Mouse (Mus musculus) gastrocnemius, postnatal 14 days (tissue): Measurements from ENCODE around the gene Kctd7. TPM values are rescaled to one million over a fixed set of nuclear protein-coding genes. Genes with fewer than 3 reads are reported as not detected.
A peak's percentile ranks its signal among the peaks of the same experiment; 100 is the strongest.

Experiments
- DNase-seq: peaks from one replicate; pipeline ENCODE4 v3.0.0; 2021; ENCODE audit warnings: mixed read lengths
- intact Hi-C: fragments of 180-260 bp; cut with DNase I; formaldehyde crosslinking; loops from one replicate; pipeline ENCODE4 v1.15.1; 2025; ENCODE audit warnings: low total_unique reads
- total RNA-seq, 2 experiments: library from RNA; stranded (reverse); gene quantifications; 2 replicates each; pipeline ENCODE4 v1.2.3; 2021

Kctd7 gene
- total RNA-seq, 2 experiments from 2014 or later, result 1.7 to 3.1 TPM

- intact Hi-C loops, result loop anchor here (5.0 kb wide), 1 partner anchor 92 kb away; no protein-coding TSS in a partner anchor
- peak; percentile 68 for DNase-seq
These were observed 5.3 kb upstream of the Kctd7 start for GRCm38 (mm10) chr5:130139393-130139792.

GRCm38 (mm10) chr5:130141138-130141537, 3.5 kb upstream of the Kctd7 start:
- DNase-seq, result no peak
- intact Hi-C loops, result no loop called here

DNA sequence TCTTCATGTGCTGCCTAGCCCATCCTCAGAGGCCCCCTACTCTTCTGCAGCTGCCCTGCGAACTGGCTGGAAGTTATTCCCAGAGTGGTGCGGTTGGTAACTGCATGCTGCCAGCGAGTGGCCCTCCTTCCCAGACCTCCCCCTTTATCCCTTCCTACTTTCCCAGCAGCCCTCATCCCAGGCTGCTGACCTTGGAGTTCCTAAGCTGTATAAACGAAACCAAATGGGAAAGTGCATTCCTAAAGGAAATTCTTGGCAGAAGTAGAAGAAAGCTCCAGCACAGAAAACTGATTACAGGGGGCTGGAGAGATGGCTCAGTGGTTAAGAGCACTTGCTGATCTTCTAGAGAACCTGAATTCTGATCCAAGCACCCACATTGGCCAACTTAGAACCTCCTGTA, 2.6 kb upstream of the Kctd7 start:
- DNase-seq, result no peak
- intact Hi-C loops, result no loop called here

DNA sequence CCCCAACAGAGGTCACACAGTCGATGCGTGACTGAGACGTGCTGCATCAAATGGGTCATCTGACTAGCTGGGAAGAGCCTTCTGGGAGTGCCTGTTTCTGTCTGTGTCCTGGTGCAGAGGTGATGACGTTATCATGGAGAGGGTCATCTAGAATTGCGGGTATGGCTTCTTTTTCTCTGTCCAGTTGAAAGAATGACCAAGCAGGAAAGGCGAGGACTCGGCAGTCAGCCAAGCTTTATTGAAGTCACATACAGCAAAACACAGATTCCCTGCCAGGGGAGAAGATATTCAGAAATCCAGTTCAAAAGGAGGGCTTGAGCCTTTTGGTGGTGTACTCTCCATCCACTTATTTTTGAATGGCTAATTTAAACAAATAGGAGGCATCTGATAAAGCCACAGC, 1.6 kb upstream of the Kctd7 start:
- intact Hi-C loops, result no loop called here

GRCm38 (mm10) chr5:130143977-130144333, 706 bp upstream of the Kctd7 start:
- DNase-seq, result peak; percentile 77
- intact Hi-C loops, result no loop called here

More for the DNA sequence above, 1.6 kb upstream of the Kctd7 start:
- no peak for DNase-seq

GRCm38 (mm10) chr5:130145961-130146360, 1.3 kb downstream of the Kctd7 start:
- no peak for DNase-seq
- intact Hi-C loops, result no loop called here

DNA sequence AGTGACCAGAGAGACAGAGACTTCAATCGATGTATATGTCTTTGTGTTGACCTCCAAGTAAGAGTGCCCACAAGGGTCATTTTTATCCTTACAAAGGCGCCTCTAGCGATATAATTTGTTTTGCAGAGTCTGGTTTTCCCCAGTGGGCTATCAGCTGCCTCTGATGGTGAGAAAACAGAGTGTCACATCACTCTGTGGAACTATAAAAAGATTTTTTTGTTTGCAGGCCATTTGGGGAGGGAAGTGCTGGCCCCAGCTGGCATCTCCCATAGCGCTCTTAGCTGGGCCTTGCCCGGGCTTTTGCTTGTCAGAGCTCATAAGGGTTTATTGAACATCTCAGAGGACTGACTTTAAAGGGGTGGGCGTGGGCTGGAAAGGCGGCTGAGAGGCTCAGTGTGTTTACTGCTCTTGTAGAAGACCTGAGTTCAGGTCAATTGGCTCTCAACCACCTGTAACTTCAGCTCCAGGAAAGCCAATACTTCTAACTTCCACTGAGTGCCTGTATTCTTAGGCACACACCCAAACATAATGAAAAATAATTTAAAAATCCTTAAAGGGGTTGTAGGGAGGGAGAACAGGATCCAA, 5.2 kb downstream of the Kctd7 start:
- intact Hi-C loops, result no loop called here
- no peak for DNase-seq

GRCm38 (mm10) chr5:130154286-130154685, 9.6 kb downstream of the Kctd7 start:
- intact Hi-C loops, result no loop called here
- DNase-seq, result no peak

- intact Hi-C loops, result no loop called here
- DNase-seq, result no peak
These were observed 13.9 kb downstream of the Kctd7 start for GRCm38 (mm10) chr5:130158545-130158944.

DNA sequence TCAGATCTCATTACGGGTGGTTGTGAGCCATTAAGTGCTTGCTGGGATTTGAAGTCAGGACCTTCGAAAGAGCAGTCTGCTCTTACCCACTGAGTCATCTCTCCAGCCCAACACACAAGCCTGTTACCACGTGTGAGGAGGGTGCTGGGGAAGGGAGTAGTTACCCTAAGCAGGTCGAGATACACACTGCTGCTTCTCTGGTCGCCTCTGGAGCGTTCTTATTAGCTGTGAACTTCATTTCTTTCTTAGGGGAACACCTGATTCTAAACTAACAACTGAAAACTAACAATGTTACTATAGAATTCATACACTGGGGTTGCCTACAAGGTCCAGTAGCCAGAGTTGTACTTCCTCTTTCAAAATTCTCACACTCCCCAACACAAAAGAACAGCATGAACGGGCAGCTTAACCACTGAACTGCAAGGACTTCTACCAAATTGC, 15.1 kb downstream of the Kctd7 start:
- intact Hi-C loops, result no loop called here
- no peak for DNase-seq

DNA sequence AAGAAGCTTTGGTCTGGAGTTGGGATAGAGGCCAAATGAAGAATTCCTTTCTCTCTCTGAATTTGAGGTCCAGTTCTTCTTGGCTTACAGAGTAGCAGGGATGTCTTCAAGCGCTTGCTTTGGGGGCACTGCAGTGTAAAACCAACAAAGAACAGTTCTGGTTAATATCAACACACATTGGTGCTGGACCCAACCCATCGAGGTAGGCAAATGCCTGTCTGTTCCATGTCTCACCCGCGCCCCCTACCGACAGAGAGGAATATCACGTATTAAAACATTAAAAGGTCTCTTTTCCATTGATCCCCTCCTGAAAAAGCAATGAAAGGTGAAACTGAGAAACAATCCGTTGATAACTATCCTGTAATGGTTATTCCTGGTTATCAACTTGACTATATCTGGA, 19.0 kb downstream of the Kctd7 start:
- intact Hi-C loops, result no loop called here
- peak; percentile 80 for DNase-seq

DNA sequence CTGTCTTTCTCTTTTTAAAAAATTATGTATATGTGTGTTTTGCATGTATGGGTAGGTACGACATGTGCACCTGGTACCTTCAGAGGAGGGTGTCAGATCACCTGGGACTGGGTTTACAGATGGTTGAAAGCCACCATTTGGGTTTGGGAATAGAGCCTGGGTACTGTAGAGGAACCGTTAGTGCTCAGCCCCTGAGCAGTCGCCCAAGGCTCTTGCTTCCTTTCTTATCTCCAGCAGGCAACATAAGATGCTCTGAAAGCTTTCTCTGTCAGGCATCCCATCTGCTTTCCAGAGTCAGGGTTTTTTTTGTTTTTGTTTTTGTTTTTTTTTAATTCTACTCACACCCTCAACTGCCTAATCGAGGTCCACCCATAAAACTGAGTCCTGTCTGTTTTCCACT, 20.6 kb downstream of the Kctd7 start:
- intact Hi-C loops, result no loop called here
- no peak for DNase-seq

GRCm38 (mm10) chr5:130169109-130169508, 24.4 kb downstream of the Kctd7 start:
- DNase-seq, result no peak
- intact Hi-C loops, result no loop called here

- intact Hi-C loops, result no loop called here
- DNase-seq, result no peak
These were observed 26.2 kb downstream of the Kctd7 start for GRCm38 (mm10) chr5:130170666-130171422.

- intact Hi-C loops, result no loop called here
- peak; percentile 95 for DNase-seq
These were observed 26.8 kb downstream of the Kctd7 start, which contains the start of gene Rabgef1 for GRCm38 (mm10) chr5:130171423-130171954. Gene Rabgef1, plus strand, starts transcription at chr5:130171798.

DNA sequence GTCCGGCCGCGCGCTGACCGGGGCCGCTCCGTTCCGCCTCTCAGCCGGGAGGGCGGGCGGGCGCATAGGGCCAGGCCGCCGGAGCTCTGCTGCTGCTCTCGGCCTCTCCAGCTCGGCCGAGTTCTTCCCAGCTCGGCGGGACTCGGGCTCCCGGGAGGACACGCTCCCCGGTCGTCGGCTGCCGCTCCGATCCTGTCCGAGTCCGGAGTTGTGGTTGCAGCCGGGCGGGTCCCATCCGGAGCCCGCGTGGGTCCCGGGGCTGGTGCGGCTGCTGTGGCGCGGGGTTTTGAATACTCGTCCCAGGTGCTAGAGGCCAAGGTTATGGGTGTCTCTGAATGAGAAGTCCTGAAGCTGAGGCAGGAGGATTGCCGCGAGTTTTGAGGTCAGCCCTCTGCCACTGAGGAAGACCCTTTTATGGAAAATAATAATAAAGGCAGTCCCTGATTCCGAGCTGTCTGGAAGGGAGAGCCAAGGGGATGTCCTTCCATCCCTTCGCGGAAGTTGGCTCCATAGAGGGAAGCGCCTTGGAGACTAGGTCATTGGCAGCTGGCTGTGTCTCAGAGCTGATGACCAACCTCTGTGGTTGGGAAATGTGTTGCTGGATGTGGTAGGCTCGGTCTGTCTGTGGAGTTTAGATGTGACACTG, 27.4 kb downstream of the Kctd7 start:
- DNase-seq, result peak; percentile 62
- intact Hi-C loops, result no loop called here

DNA sequence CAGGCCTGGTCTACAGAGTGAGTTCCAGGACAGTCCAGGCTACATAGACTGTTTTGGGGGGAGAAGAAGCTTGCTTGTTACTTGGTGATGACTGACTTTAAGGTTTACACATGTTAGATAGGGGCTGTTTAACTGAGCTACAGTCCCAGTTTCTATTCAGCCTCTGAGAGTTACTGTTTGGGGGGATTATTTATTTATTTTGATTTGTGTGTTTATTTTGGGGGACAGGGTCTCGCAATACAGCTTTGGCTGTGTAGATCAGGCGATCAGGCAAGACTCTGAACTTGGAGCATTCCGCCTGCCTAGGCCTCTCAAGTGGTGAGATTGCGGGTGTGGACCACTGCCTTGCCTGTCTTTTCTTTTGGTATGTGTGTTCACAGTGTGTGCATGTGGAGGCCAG, 28.4 kb downstream of the Kctd7 start:
- no peak for DNase-seq
- intact Hi-C loops, result no loop called here

GRCm38 (mm10) chr5:130177871-130178270, 33.2 kb downstream of the Kctd7 start:
- DNase-seq, result no peak
- intact Hi-C loops, result no loop called here

DNA sequence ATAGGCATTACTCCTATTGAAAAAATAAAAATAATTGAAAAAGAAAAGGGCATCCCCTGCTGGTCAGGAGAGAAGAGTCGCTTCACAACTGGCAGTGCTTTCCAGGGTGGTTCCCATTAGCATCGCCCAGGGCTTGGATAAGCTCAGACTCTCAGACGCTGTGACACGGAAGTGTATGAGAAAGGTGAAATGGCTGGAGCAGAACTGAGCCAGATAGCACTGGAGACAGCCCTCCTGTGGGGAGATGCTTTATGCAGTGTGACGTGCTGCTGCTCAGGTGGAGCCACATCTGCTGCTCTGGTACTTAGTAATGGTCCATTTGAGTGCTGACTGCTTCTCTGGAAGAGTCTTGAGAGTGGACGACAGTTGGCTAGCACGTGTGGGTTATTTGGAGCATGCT, 35.7 kb downstream of the Kctd7 start:
- intact Hi-C loops, result no loop called here
- no peak for DNase-seq

DNA sequence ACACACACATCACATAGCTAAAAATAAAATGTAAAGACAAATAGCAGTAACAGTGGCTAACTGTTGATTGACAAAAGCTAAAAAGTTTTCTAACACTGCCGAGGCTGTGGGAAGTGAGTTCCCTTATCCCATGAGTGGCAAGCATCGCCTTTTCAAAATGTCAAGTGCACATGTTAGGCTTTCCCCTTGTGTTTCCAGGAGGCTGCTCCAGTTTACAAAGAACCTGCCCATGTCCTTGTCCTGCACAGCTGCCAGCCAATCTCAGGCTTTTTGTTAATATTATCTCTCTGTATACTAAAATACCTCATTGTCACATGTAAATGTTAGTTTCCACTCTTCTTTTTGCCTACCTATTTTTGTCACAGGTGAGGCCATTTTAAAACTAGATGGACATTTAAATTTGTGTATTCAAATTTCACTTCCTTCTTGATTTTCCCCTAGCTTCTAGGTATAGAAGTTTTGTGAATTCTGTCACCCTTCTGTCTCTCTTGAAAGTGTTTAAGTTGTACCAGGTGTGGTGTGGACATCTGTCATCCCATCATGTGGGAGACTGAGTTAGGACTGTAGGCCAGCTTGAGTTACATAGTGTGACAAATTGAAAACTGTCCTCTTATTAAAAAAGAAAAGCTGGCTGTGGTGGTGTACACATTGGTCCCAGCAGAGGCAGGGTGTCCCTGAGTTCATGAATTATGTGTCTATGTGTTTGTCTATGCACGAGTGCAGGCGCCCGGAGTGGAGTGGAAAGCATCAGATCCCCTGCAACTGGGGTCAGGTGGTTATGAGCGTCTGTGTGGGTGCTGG, 37.3 kb downstream of the Kctd7 start:
- no peak for DNase-seq
- intact Hi-C loops, result no loop called here
